Mouse (Mus musculus) CD4-positive, CD25-positive, alpha-beta regulatory T cell, adult 2 months (primary cell): ENCODE measurements around the gene Gm10972.
"Not testable (repeated sequence)": the region's sequence is repeated elsewhere in the genome, so short reads cannot be mapped to it uniquely, and the experiment has no call there.

Experiments used
- DNase-seq: peaks from one replicate; pipeline ENCODE4 v3.0.0-alpha.2; 2012; ENCODE audit warnings: low read depth, low spot score

Gene Gm10972

GRCm38 (mm10) chr3:94659142-94659748, 16.3 kb downstream of the Gm10972 start:
- peak; percentile 45 for DNase-seq

- DNase-seq = not testable (repeated sequence)
Observed at GRCm38 (mm10) chr3:94660841-94661240, 17.9 kb downstream of the Gm10972 start.

- DNase-seq = not testable (repeated sequence)
Observed at GRCm38 (mm10) chr3:94665060-94665802, 22.3 kb downstream of the Gm10972 start.

GRCm38 (mm10) chr3:94665896-94666295, 23.0 kb downstream of the Gm10972 start:
- not testable (repeated sequence) for DNase-seq

GRCm38 (mm10) chr3:94675101-94675500, 32.2 kb downstream of the Gm10972 start:
- not testable (repeated sequence) for DNase-seq

- no peak for DNase-seq
Observed at GRCm38 (mm10) chr3:94679351-94679841, 36.5 kb downstream of the Gm10972 start.

- DNase-seq = not testable (repeated sequence)
Observed at GRCm38 (mm10) chr3:94680032-94680431, 37.1 kb downstream of the Gm10972 start.

- DNase-seq = no peak
Observed at GRCm38 (mm10) chr3:94680783-94681182, 37.9 kb downstream of the Gm10972 start.

- no peak for DNase-seq
Observed at GRCm38 (mm10) chr3:94683646-94684045, 40.7 kb downstream of the Gm10972 start.

GRCm38 (mm10) chr3:94685989-94686772, 43.3 kb downstream of the Gm10972 start:
- not testable (repeated sequence) for DNase-seq

GRCm38 (mm10) chr3:94688698-94689097, 45.8 kb downstream of the Gm10972 start:
- DNase-seq = not testable (repeated sequence)

GRCm38 (mm10) chr3:94689195-94689594, 46.3 kb downstream of the Gm10972 start:
- not testable (repeated sequence) for DNase-seq

- not testable (repeated sequence) for DNase-seq
Observed at GRCm38 (mm10) chr3:94690162-94690561, 47.2 kb downstream of the Gm10972 start.

GRCm38 (mm10) chr3:94690616-94691247, 47.8 kb downstream of the Gm10972 start:
- no peak for DNase-seq

GRCm38 (mm10) chr3:94691694-94692093, 48.8 kb downstream of the Gm10972 start:
- not testable (repeated sequence) for DNase-seq
